Mouse (Mus musculus): ENCODE measurements around the gene Gm6217.

DNA sequence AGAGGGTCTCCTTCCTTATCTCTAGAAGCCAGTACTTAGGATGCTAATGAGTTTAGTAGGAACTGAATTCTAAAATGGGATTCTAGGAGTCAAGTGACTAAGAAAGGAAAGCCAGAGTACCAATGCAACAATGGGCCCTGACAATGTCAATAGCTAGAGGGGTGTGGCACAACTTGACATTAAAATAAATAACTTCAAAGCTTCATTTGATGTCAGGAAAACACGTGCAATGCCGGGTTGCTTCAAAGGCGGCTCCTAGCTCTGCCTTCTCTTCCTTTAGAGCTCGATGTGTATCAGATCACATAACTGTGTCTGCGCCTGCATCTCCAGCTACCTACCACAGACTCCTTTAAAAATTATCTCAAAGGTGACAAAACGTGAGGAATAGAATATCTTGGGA is 42.7 kb upstream of the Gm6217 start:
- no peak for TF ChIP-seq EP300 (IDR thresholded peaks at IDR 0.05; ENCODE audit: low read depth)
- TF ChIP-seq CTCF (IDR thresholded peaks at IDR 0.05; ENCODE audit: low read depth), result no peak

Measured in liver, postnatal 0 days (tissue).